Mouse (Mus musculus): ENCODE results near the gene Rimkla.

Rimkla gene

GRCm38 (mm10) chr4:119467720-119468380, 24.6 kb downstream of the Rimkla start:
- DNase-seq: peak; percentile 27

- no peak for DNase-seq
Measured at GRCm38 (mm10) chr4:119465841-119466240, 26.6 kb downstream of the Rimkla start.

- no peak for DNase-seq
Measured at GRCm38 (mm10) chr4:119463756-119464419, 28.5 kb downstream of the Rimkla start.

DNA sequence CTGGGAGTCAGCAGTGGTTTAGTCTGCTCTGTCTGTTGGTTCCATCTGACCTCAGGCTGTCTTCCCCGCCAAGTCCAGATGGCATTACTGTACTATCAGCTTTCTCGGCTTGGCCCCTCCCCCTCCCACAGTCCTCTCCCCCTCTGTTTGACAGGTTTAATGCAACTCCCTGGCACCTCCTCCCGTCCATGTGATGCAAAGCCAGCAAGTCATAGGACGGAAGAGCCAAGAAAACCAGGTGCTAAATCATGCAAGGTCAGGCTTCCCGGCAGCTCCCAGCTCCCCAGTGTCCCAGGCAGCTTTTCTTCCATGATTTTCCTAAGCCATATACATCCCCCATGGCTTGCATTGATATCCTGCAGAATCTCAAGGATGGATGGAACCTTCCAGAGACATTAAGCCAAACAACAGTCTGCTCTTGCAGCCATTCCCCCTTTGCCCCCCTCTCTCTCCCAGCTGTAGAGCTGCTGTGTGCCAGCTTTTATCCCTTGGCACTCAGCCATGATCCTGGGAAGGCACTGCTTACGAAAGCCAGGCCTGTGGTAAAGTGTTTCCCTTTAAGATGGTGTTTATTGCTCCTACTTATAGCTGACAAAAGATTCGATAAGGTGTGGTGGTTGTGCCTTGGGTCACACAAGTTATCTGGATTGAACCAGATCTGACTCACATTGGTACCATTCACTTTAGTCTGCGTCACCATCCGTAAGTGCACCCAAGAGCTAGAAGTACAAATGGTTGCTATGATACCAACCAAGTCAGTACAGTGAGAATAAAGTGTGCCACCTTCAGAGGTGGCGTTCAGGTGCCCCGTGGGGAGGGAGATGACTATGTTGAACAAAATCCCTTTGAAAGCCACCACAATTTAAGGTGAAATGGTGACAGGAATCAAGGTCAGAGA, 29.3 kb downstream of the Rimkla start:
- DNase-seq: no peak

DNA sequence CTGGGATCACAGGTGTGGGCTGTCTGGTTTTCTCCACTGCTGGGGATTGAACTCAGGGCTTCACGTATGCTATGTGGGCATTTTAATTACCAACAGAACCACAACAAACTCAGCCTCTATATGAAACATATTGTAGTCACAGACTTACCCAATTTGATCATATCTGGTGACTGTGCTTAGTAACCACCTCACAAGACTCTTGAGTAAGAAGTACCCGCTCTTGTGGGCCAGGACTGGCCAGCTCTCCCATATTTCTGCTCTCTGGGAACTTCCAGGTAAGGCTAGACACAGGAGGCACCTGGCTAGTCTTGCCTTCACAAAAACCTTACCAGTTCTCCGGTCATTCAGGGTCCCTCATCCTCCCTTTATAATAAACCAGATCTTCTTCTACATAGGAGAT, 30.0 kb downstream of the Rimkla start:
- DNase-seq: no peak

GRCm38 (mm10) chr4:119460728-119461141, 31.7 kb downstream of the Rimkla start:
- peak; percentile 80 for DNase-seq

DNA sequence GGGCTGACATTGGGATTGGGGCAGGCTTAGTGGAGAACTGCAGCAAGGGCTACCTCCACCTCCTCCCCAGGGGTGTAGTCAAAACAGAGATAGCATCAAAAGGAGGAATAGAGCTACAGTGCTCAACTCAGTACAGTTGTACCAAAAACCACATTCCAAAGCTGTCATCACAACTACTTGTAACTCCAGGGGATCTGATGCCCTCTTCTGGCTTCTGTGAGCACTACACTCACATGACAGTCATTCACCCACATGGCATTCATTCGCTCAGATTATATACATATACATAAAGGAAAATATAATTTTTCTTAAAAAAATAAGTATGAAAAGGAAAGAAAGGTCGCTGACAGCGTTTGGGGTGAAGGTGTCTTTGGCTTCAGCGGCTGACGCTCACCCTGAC, 32.1 kb downstream of the Rimkla start:
- DNase-seq: no peak

- no peak for DNase-seq
Measured at GRCm38 (mm10) chr4:119453533-119453932, 38.9 kb downstream of the Rimkla start.

DNA sequence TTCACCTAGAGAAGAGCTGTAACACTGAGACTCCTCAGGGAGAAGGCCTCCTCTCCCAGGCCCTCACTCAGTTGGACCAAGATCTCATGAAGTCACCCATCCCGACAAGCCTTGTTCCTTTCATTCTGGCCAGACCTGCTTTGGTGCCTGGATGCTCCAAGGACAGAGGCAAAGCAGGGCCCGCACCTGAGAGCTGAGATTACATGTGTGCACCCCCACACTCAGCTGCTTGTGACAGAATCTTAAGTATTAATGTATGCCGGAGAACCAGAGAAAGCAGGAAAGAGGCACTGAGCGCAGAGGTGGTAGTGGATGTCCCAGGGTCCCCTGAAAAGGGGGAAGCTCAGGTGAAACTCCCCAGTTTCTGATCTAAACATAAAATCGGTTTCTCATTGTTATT, 39.3 kb downstream of the Rimkla start:
- DNase-seq: no peak

GRCm38 (mm10) chr4:119450436-119450835, 42.0 kb downstream of the Rimkla start:
- DNase-seq: no peak

- no peak for DNase-seq
Measured at GRCm38 (mm10) chr4:119447786-119448185, 44.6 kb downstream of the Rimkla start.

DNA sequence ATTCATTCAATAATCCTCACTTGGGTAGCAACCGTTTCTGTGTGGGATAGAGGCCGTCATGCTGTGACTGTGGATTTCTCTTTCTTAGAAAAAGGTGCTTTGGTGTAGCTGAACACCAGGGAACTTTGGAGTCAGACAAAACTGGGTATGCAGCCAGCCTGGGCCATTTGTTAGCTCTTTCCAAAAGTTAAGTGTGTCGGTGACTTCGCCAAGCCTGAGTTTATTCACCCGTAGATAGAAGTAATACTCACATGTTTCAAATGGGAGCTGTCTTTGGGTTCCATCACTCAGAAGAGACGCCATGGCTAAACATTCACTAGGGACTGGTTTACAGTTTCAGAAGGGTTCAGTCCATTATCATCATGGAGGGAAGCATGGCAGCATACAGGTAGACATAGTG, 45.2 kb downstream of the Rimkla start:
- DNase-seq: no peak

GRCm38 (mm10) chr4:119442539-119442938, 49.9 kb downstream of the Rimkla start:
- DNase-seq: no peak

GRCm38 (mm10) chr4:119441836-119442235, 50.6 kb downstream of the Rimkla start:
- DNase-seq: peak; percentile 15

DNA sequence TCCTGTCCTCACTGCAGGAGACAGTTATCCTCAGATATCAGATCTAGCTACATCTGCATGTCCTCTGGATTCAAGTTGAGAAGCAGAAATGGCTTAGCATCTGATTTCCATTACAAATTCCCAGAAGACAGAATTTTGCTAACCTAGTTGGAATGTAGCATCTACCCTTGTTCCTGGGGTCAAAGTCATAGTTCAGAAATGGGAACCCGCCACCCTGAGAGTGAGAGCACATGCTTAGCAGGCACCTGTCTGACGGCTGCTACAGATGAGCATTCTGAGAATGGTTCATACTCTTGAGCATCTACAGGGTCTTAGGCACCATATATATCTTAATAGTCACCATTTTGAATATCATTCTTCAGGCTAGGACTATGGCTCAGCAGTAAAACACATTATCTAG, 54.5 kb downstream of the Rimkla start:
- no peak for DNase-seq

- peak; percentile 20 for DNase-seq
Measured at GRCm38 (mm10) chr4:119430678-119431077, 61.8 kb downstream of the Rimkla start.

DNA sequence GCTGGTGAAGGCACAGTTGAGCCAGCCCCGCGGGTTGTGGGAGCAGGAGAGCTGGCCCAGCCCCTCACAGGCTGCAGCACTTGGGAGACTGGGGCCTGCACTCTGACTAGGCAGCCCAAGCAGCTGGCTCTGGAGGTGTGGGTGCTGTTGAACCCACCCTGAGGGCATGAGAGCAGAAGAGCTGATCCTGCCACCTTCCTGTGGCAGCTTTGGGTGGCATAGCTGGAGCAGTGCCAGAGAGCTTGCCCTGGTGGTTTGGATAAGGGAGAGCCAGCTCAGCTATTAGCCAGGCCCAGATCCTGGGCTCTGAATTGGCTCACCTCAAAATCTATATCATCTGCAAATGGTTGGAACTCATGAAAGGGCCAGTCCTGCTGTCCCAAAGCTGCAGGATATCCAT, 64.7 kb downstream of the Rimkla start:
- no peak for DNase-seq

DNA sequence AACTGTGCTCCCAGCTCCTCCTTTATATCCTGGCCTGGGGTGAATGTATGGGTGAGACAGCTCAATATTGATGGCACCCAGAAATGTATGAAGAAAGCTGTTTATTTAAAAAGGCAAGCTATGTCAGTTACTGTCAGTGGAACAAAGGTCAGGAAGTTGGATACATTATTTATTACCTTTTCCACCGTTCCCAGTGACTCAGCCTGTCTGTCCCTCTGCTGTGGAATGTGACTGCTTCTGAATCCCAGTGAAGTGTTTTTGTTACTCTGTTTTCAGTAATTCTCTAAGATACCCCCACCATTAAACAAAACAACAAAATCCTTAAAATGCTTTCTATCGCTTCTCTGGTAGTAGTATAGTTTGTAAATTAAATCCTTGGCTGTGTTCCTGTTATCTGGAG, 66.8 kb downstream of the Rimkla start:
- DNase-seq: no peak

- no peak for DNase-seq
Measured at GRCm38 (mm10) chr4:119425077-119425476, 67.4 kb downstream of the Rimkla start.

- peak; percentile 88 for DNase-seq
Measured at GRCm38 (mm10) chr4:119422294-119422964, 70.0 kb downstream of the Rimkla start, which contains the start of the genes Ppcs and Zmynd12. Gene Ppcs (minus strand): TSS chr4:119422420. Gene Zmynd12 (plus strand): TSS chr4:119422814.

- no peak for DNase-seq
Measured at GRCm38 (mm10) chr4:119421921-119422293, 70.5 kb downstream of the Rimkla start.

GRCm38 (mm10) chr4:119421191-119421590, 71.2 kb downstream of the Rimkla start:
- DNase-seq: no peak

GRCm38 (mm10) chr4:119417894-119418293, 74.5 kb downstream of the Rimkla start:
- DNase-seq: no peak
